Mouse (Mus musculus) intestine, embryonic 14.5 days (tissue): Measurements from ENCODE around the gene Slc7a11. TPM values are rescaled to one million over a fixed set of nuclear protein-coding genes. Genes with fewer than 3 reads are reported as not detected.

ENCODE experiments used
- ATAC-seq: fragments of 200-750 bp; cut with Nextera tagmentation; replicated peaks from 2 replicates; pipeline ENCODE4 v1.8.0; 2017; ENCODE audit warnings: low read depth, moderate number of reproducible peaks, moderate TSS enrichment, moderate library complexity; ENCODE audit not compliant: low FRiP score, low TSS enrichment
- DNase-seq: peaks from one replicate; pipeline ENCODE4 v3.0.0-alpha.2; 2018; ENCODE audit warnings: low spot score
- H3K27ac ChIP-seq: fragments of 300-500 bp; sonication (generic); 2 replicates; pipeline ENCODE4 v1.5.1; 2014; ENCODE audit warnings: low read depth, mild to moderate bottlenecking, control low read depth
- H3K27me3 ChIP-seq: fragments of 300-500 bp; sonication (generic); replicated peaks from 2 replicates; pipeline ENCODE4 v1.6.1; 2014; ENCODE audit warnings: low read length, control low read depth; ENCODE audit not compliant: control insufficient read depth, insufficient read depth
- H3K36me3 ChIP-seq: fragments of 300-500 bp; sonication (generic); 2 replicates; pipeline ENCODE4 v1.6.1; 2014; ENCODE audit warnings: low read length, control low read depth; ENCODE audit not compliant: control insufficient read depth, insufficient read depth
- H3K4me1 ChIP-seq: fragments of 300-500 bp; sonication (generic); replicated peaks from 2 replicates; pipeline ENCODE4 v1.6.1; 2014; ENCODE audit warnings: low read length, control low read depth, mixed read lengths; ENCODE audit not compliant: control insufficient read depth, insufficient read depth
- H3K4me2 ChIP-seq: fragments of 300-500 bp; sonication (generic); 2 replicates; pipeline ENCODE4 v1.6.1; 2014; ENCODE audit warnings: low read length
- H3K4me3 ChIP-seq: fragments of 300-500 bp; sonication (generic); 2 replicates; pipeline ENCODE4 v1.5.1; 2014; ENCODE audit warnings: low read depth, low read length, control low read depth, mixed read lengths
- H3K9ac ChIP-seq: fragments of 300-500 bp; sonication (generic); 2 replicates; pipeline ENCODE4 v1.6.1; 2014; ENCODE audit warnings: mild to moderate bottlenecking, low read length
- H3K9me3 ChIP-seq: fragments of 300-500 bp; sonication (generic); 2 replicates; pipeline ENCODE4 v1.6.1; 2016; ENCODE audit warnings: low read length, control low read depth; ENCODE audit not compliant: control insufficient read depth
- WGBS: fragments of 180-500 bp; shearing (Covaris S2); extraction: QIAGEN DNeasy Blood & Tissue Kit; methylation state at CpG from one replicate; pipeline ENCODE4 v1.1.7; 2014; 5-methylcytosine and 5-hydroxymethylcytosine counted together
- polyA plus RNA-seq: library from polyadenylated mRNA; unstranded; fragments of >200 nt; fragmentation: Nextera tagmentation; extraction: Ambion mirVana; gene quantifications from 2 replicates; pipeline ENCODE4 v1.2.1, GENCODE M21; 2014

The Slc7a11 gene
- polyA plus RNA-seq, 1 experiment from 2014 or later: 0.24 TPM

DNA sequence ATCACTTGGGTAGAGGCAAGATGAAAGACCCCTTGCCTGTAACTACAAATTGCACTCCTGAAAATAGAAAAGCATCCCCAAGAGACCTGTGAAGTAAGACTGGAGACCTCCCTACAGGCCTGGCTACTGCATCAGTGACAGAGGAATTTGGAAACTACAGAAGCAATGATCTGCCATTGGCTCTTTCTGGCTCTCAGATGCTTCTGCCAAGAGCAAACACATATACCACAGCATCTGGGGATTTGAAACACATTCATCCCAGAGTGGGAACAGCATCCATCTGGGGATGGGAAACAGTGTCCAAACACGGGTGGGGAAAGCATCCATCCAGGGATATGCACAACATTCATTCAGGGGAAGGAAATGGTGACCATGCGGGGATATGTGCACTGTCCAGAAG, 313.1 kb downstream of the Slc7a11 start:
- no peak overlapping the region for H3K4me3 ChIP-seq
- ATAC-seq: no peak
- no peak overlapping the region for H3K4me2 ChIP-seq
- 87% methylated on average over 2 of the region's 2 CpGs for WGBS
- no peaks in the 10 kb centered on the region for H3K27me3 ChIP-seq
- H3K27ac ChIP-seq: no peak overlapping the region
- no peaks in the 10 kb centered on the region for H3K36me3 ChIP-seq
- no peak for DNase-seq
- H3K9me3 ChIP-seq: no peaks in the 10 kb centered on the region
- no peaks in the 10 kb centered on the region for H3K4me1 ChIP-seq
- no peak overlapping the region for H3K9ac ChIP-seq

DNA sequence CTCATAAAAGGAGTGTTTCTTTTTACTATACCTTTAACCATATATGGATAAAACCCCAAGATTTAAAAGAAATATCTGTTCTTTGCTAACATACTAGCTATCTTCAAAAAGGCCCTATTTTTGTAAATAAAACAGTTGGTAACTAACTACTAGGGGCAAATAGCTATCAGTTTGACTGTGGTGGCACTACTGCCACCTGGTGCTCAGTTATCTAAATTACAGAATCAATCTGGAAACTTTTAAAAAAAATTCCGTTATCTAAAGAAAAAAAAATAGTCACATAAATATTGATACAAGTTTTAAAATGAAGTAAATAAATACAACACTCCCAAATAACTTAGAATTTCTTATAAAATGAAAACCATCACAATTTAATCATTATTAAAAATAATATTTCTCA, 322.4 kb downstream of the Slc7a11 start:
- Histone ChIP-seq H3K4me3 (no peak overlapping the region), H3K36me3 (no peaks in the 10 kb centered on the region), H3K9ac (no peak overlapping the region), H3K27ac (no peak overlapping the region), H3K9me3 (no peaks in the 10 kb centered on the region), H3K4me2 (no peak overlapping the region), H3K4me1 (no peaks in the 10 kb centered on the region), H3K27me3 (no peaks in the 10 kb centered on the region)
- DNase-seq (no peak), ATAC-seq (no peak)
- WGBS: 63% methylated on average over 1 of the region's 1 CpGs

DNA sequence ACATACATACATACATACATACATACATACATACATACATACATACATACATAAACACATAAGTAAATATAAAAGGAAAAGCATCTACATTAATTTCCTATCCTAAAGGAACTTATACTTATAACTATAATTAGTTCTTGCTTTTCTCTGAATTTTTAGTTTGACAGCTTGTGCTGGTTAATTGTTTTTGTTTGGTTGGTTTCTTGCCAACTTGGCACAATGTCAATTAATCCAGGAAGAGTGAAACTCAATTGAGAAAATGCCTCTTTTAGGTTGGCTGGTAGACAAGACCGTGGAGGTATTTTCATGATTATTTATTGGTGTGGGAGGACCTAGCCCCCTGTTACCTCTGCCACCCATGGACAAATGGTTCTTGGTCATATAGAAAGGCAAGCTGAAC, 327.1 kb downstream of the Slc7a11 start:
- Histone ChIP-seq H3K27me3 (no peaks in the 10 kb centered on the region), H3K4me1 (no peaks in the 10 kb centered on the region), H3K36me3 (no peaks in the 10 kb centered on the region), H3K27ac (no peak overlapping the region), H3K4me3 (no peak overlapping the region), H3K4me2 (no peak overlapping the region), H3K9ac (no peak overlapping the region), H3K9me3 (no peaks in the 10 kb centered on the region)
- no peak for DNase-seq
- 71% methylated on average over 1 of the region's 1 CpGs for WGBS
- no peak for ATAC-seq

DNA sequence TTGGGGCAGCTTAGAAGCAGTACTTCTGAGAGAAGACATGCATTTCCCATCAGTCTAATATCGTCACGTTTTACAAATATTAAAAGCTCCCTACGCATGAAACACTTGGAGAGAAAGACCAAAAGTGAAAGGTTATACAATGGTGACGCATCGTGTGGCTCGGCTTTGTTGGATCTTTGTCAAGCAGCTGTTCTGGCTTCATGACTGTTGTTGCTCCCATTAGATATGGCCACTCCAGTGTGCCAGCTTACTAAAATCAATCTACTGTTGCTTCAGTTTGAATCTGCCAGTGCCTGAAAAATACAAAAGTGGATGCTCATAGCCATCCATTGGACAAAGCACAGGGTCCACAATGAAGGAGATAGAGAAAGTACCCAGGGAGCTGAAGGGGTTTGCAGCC, 337.9 kb downstream of the Slc7a11 start:
- Histone ChIP-seq H3K9me3 (no peaks in the 10 kb centered on the region), H3K4me1 (no peaks in the 10 kb centered on the region), H3K27me3 (no peaks in the 10 kb centered on the region), H3K27ac (no peak overlapping the region), H3K4me3 (no peak overlapping the region), H3K4me2 (no peak overlapping the region), H3K36me3 (no peaks in the 10 kb centered on the region), H3K9ac (no peak overlapping the region)
- DNase-seq (no peak), ATAC-seq (no peak)
- 79% methylated on average over 6 of the region's 6 CpGs for WGBS

DNA sequence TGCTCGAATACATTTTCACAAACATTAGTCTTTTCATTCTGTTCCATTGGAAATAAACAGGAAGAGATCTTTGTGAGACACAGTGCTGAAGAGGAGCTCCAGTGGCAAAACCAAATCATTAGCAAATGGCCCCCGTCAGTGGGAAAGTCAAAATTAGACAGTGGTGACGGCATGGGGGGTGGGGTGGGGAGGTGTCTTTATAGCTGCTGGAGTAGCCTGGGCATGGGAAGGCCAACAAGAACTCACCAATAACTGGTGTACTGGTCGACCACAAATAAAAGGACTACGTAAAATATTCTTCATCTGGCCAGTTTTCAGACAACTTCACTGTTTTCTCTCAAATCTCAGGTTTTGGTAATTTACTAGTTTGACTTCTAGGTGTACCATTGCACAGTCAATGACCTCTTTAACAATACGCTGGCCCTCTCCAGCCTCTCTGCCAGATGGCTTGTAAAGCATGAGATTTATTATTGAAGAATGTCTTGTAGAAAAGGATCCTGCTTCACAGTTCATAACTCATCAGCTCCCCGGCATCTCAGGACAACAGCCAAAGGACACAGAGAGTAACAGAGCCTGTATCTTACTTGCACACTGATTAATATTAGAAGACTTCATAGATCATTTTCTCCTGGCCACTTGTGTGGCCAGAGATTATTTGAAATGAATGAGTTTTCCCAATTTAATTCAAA, 348.9 kb downstream of the Slc7a11 start:
- Histone ChIP-seq H3K36me3 (no peaks in the 10 kb centered on the region), H3K4me1 (no peaks in the 10 kb centered on the region), H3K4me2 (no peak overlapping the region), H3K27ac (no peak overlapping the region), H3K27me3 (no peaks in the 10 kb centered on the region), H3K9me3 (no peaks in the 10 kb centered on the region), H3K9ac (no peak overlapping the region), H3K4me3 (no peak overlapping the region)
- ATAC-seq (no peak), DNase-seq (no peak)
- WGBS: 67% methylated on average over 7 of the region's 7 CpGs

DNA sequence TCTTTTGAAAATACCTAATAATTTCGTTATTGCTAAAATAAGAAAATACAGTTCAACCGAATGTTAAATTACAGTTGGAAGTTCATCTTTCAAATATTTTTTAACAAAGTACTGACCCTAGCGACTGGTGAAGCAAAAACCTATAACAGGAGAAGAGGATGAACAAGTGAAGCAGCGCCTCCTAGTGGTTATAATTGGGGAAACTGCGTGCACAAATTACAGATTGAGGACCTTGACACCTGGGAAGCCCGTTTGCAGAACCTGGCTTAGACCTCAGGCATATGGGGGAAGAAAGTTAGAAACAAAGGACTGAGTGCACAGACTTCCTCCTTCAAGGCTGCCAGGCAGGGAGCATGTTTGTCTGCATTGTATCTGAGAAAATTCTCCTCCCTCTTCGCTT, 366.4 kb downstream of the Slc7a11 start:
- Histone ChIP-seq H3K36me3 (no peaks in the 10 kb centered on the region), H3K9me3 (no peaks in the 10 kb centered on the region), H3K27ac (no peak overlapping the region), H3K27me3 (no peaks in the 10 kb centered on the region), H3K4me2 (no peak overlapping the region), H3K4me1 (no peaks in the 10 kb centered on the region), H3K4me3 (no peak overlapping the region), H3K9ac (no peak overlapping the region)
- DNase-seq: peak; percentile 74
- WGBS: 20% methylated on average over 7 of the region's 7 CpGs
- no peak for ATAC-seq

DNA sequence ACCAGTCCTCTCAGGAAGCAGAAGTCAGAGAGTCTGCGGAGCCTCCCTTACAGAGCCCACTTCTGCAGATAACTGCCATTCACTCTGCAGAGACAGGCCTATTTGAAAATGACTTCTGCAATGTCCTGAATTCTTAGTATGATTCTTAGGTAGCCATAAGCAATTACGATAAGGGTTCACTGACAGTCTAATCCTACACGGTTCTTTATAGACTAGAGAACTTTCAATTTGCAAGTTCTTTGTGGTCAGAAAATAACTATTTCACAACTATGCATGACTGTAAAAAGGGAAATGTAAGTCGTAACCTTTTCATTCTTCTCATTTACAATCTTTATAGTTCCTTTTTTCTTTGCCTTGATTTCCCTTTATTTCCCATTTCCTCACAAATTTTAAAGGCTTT, 380.0 kb downstream of the Slc7a11 start:
- Histone ChIP-seq H3K4me2 (no peak overlapping the region), H3K4me1 (no peaks in the 10 kb centered on the region), H3K4me3 (no peak overlapping the region), H3K27me3 (no peaks in the 10 kb centered on the region), H3K36me3 (no peaks in the 10 kb centered on the region), H3K27ac (no peak overlapping the region), H3K9ac (no peak overlapping the region), H3K9me3 (no peaks in the 10 kb centered on the region)
- 91% methylated on average over 4 of the region's 4 CpGs for WGBS
- ATAC-seq (no peak), DNase-seq (no peak)

DNA sequence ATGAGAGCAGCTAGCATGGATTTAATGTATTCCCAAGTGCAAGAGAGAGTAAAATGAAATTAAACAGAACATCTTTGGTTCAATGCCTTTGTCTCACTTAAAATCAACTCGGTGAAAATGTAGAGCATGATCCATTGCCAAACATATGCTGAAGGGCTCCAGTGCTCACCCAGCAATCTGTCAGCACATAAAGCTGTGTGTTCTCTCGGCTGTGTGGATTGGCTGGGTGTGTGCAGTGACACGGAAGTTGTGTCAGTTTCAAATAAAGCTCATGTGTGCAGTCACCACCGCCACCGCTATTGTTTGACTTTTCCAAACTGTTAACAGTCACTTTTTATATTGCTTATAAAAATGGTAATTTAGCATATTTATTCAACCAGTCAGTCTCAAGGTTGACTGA, 398.7 kb downstream of the Slc7a11 start:
- DNase-seq: no peak
- H3K4me2 ChIP-seq: no peak overlapping the region
- ATAC-seq: no peak
- H3K36me3 ChIP-seq: no peaks in the 10 kb centered on the region
- H3K27me3 ChIP-seq: no peaks in the 10 kb centered on the region
- H3K4me3 ChIP-seq: no peak overlapping the region
- WGBS: 55% methylated on average over 5 of the region's 5 CpGs
- no peaks in the 10 kb centered on the region for H3K9me3 ChIP-seq
- no peak overlapping the region for H3K9ac ChIP-seq
- H3K4me1 ChIP-seq: no peaks in the 10 kb centered on the region
- no peak overlapping the region for H3K27ac ChIP-seq

DNA sequence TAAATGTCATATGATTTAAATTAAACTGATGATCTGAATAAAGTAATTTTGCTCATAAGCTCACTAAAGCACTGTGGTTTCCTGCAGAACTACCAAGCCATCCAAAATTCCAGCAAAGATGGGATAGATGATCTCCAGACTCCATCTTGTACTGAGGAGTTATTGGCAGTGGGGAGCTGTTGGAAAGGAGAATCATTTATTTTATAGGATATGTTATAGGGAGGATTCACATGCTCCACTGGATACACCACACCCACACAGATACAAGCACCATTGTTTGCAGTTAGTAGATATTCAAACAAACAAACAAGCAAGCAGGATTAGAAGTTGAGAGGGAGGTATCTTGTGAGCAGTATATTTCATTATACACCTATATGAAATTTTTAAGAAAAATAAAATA, 399.3 kb downstream of the Slc7a11 start:
- DNase-seq: no peak
- no peak for ATAC-seq
- no peak overlapping the region for H3K9ac ChIP-seq

More for the DNA sequence above, 399.3 kb downstream of the Slc7a11 start:
- Histone ChIP-seq H3K4me1 (no peaks in the 10 kb centered on the region), H3K36me3 (no peaks in the 10 kb centered on the region), H3K4me3 (no peak overlapping the region), H3K9me3 (no peaks in the 10 kb centered on the region), H3K27ac (no peak overlapping the region), H3K4me2 (no peak overlapping the region), H3K27me3 (no peaks in the 10 kb centered on the region)
